Mouse (Mus musculus) G1E-ER4 (cell line): Measurements from ENCODE around the gene Bicd2. TPM values are rescaled to one million over a fixed set of nuclear protein-coding genes. Genes with fewer than 3 reads are reported as not detected.

Source experiments
- GATA1 ChIP-seq: IDR thresholded peaks from one replicate; pipeline ENCODE4 v1.8.0; 2012; ENCODE audit warnings: low read length, inconsistent platforms
- polyA plus RNA-seq: library from polyadenylated mRNA; stranded (reverse); fragments of >175 nt; gene quantifications from 2 replicates; pipeline ENCODE4 v1.2.3, GENCODE M21; 2012

Gene Bicd2
- polyA plus RNA-seq, 1 experiment, result 22.0 TPM

- TF ChIP-seq GATA1, result no peak
These were observed 21.3 kb upstream of the Bicd2 start, which contains the start of gene Fgd3 for GRCm38 (mm10) chr13:49320040-49320439. Gene Fgd3 (minus strand): TSS chr13:49320311.

- no peak for TF ChIP-seq GATA1
These were observed 20.9 kb upstream of the Bicd2 start for GRCm38 (mm10) chr13:49320514-49320913.

- TF ChIP-seq GATA1, result no peak
These were observed 19.9 kb upstream of the Bicd2 start for GRCm38 (mm10) chr13:49321452-49321851.

GRCm38 (mm10) chr13:49322169-49322568 lies 19.2 kb upstream of the Bicd2 start:
- no peak for TF ChIP-seq GATA1

GRCm38 (mm10) chr13:49322739-49323138 lies 18.6 kb upstream of the Bicd2 start:
- no peak for TF ChIP-seq GATA1

GRCm38 (mm10) chr13:49324871-49325270 lies 16.5 kb upstream of the Bicd2 start:
- no peak for TF ChIP-seq GATA1

GRCm38 (mm10) chr13:49326246-49327206 lies 14.9 kb upstream of the Bicd2 start:
- TF ChIP-seq GATA1, result no peak

GRCm38 (mm10) chr13:49328101-49328500 lies 13.3 kb upstream of the Bicd2 start:
- no peak for TF ChIP-seq GATA1

- no peak for TF ChIP-seq GATA1
These were observed 8.1 kb upstream of the Bicd2 start for GRCm38 (mm10) chr13:49333250-49333649.

- no peak for TF ChIP-seq GATA1
These were observed 6.1 kb upstream of the Bicd2 start for GRCm38 (mm10) chr13:49335077-49335982.

- TF ChIP-seq GATA1, result no peak
These were observed 2.4 kb upstream of the Bicd2 start for GRCm38 (mm10) chr13:49338893-49339546.

GRCm38 (mm10) chr13:49341831-49342722 lies 692 bp downstream of the Bicd2 start:
- TF ChIP-seq GATA1, result no peak

- no peak for TF ChIP-seq GATA1
These were observed 1.3 kb downstream of the Bicd2 start for GRCm38 (mm10) chr13:49342723-49343100.

GRCm38 (mm10) chr13:49344567-49344966 lies 3.2 kb downstream of the Bicd2 start:
- TF ChIP-seq GATA1, result no peak
